Mouse (Mus musculus) CD4-positive, CD25-positive, alpha-beta regulatory T cell, adult 4 months (primary cell): Measurements from ENCODE around the gene Rtkn. TPM values are rescaled to one million over a fixed set of nuclear protein-coding genes. Genes with fewer than 3 reads are reported as not detected.

Experiments used
- ATAC-seq: one replicate; pipeline ENCODE4 v1.8.0; 2017
- polyA plus RNA-seq, 2 experiments: library from polyadenylated mRNA; unstranded; fragments of 100-300 nt; shearing (Covaris generic); gene quantifications; one replicate each; pipeline ENCODE4 v1.2.1; 2017

Rtkn gene
- polyA plus RNA-seq, 2 experiments from 2014 or later, result 0.49 TPM; not detected in 1

GRCm38 (mm10) chr6:83172240-83172920 is 37.1 kb downstream of the Rtkn start:
- ATAC-seq, result no peak

DNA sequence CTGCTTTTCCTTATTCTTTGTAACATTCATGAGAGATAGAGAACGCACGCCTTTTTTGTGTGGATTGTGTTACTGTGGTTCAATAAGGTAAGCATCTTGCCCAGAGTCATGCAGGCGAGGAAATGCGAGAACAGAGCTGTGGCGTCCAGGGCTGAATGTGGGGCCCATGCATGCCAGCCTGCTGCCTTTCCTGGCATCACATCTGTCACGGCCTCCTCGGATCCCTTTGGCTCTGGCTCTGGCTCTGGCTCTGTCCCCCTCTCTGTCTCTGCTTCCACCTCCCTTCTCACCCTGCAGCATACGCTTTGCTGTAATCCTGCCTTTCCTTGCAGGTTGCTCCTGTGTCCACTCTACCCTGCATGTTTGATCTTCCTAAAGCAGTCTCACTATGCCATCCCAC is 40.7 kb downstream of the Rtkn start:
- ATAC-seq, result no peak

DNA sequence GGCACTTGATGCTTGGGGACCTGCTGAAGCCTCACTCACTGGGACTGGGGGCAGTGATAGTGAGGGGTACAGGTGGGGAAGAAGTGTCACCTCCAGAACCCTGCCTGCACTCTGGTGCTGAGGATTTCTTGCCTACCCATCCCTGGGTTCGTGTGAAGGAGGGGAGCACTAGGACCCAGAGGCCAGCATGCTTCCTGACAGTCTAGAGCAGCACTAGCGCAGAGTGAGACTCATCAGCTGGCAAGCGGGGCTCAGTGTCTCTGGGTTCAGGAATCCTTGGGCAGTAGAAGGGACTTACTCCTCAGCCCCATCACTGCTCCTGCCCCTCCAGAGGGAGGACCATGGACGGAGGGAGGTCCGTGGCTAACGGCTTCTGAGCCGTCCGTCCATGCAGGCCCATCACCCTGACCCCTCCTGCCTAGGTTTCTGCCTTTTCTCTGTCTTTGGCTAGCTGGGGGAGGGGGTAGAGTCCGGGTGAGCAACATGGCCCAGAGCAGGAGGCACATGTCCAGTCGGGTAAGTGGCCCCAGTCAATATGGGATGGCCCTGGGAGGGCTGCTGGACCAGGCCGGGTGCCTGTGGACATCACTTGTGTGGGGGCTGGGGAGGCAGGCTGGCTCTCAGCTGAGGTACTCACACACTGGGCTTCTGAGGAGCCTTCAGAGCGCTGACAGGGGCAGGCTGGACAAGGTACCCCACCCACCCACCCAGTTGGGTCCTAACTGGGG is 44.3 kb downstream of the Rtkn start:
- ATAC-seq, result no peak

DNA sequence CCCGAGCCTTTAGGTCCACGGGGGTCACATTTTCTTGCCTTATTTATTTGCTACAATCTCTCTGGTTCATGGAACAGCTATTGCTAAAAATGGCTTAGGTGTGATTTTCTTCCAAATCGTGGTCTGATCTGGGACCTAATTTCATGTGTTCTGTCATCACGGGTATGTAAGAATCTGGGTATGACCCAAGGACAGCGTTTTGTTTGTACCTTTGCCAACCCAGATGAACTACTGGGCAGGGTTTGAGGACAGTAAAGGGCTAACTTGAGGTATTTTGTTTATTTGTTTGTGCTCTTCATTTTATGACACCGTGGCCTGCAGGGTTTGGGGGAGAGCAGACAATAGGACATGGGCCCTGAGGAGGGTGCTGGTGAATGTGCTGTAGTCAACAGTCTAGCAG is 45.3 kb downstream of the Rtkn start:
- ATAC-seq, result no peak

DNA sequence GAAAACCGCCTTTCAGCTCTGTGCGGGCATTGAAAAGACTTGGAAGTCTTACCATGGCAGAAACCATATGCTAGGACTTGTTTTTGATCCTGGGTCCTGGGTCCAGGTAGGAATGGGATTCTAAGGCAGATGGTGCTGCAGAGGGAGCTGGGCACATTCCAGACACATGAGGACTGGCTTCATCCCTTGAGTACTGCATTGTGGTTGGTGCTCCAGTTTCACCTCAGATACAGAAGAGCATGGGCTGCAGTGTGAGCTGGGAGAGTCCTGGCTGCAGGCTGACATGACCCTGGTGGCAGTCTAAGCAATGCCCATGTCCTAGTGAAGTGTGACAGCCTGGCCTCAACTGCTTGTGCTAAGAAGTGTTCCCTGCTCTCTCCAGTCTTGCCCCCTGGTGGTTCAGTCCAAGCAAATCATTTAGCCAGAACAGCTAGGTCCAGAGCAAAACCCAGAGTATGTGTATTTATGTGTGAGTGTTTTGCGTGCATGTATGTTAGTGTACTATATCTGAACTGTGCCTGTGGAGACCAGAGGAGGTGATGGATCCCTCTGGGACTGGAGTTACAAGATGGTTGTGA is 49.7 kb downstream of the Rtkn start:
- ATAC-seq, result no peak

DNA sequence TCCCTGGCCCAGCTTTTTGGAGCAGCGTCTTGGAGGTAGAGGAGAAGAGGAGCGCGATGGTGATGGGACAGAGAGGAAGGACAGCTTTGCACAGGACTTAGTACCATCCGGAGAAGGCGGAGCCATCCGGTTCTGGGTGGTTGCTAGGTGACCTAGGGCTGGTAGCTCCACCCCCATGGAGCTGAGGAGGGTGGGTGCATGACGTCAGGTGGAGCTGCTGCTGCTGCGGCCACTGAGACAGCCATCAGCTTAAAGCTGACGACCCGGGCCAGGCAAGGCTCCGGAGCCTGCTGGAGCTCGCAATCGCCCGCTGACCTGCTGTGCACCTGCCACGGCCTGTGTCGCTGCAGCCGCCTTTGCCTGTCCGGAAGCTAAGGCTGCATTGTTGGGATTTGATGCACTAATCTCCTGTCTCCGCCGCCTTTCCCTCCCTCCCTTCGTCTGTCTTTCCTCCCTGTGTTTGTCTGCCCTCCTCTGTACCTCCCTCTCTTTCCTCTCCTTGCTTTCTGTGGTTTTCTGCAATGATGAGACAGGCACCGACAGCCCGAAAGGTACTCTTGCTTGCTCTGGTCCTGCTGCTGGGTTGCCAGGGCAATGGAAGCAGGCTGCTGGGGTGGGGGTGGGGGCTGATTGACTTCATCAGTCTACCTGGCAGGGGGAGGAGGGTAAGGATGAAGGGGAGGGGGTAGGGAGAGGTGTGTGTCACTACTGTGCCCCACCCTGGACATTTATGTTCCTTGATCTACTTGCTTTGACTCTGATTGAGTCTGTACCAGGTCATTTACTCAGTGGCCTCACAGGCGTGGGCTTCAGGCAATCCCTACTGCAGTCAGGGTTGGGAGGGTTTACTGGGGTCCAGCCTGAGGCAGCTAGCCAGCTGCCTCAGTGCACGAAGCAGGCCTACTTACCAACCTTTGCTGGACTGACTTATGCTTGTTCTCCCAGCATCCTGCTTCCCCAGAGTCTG is 50.9 kb downstream of the Rtkn start:
- ATAC-seq, result peak; percentile 70

GRCm38 (mm10) chr6:83186946-83187345 is 51.7 kb downstream of the Rtkn start:
- no peak for ATAC-seq

GRCm38 (mm10) chr6:83193571-83193970 is 58.3 kb downstream of the Rtkn start:
- ATAC-seq, result no peak

GRCm38 (mm10) chr6:83197345-83198004 is 62.2 kb downstream of the Rtkn start:
- ATAC-seq, result no peak

Other genes with a start within 250 kb of the Rtkn start
- 1 to 10 TPM; 2.3 to 3.1 TPM for gene Sema4f, start 195.7 kb upstream of the Rtkn start, polyA plus RNA-seq
- gene M1ap, start 188.6 kb upstream of the Rtkn start, polyA plus RNA-seq, result 1 to 10 TPM in 1 of 2 experiments, under 1 TPM in 1; 0.94 to 1.4 TPM
- 100 to 1,000 TPM in 1 of 2 experiments, 10 to 100 TPM in 1; 31.8 to 115 TPM for gene Dok1, start 102.0 kb upstream of the Rtkn start, polyA plus RNA-seq
- 1 to 10 TPM in 1 of 2 experiments, not detected in 1; 1.8 TPM for gene Loxl3, start 101.3 kb upstream of the Rtkn start, polyA plus RNA-seq
- 100 to 1,000 TPM; 424 to 552 TPM for gene Aup1, start 80.9 kb upstream of the Rtkn start, polyA plus RNA-seq
- gene Htra2, start 80.2 kb upstream of the Rtkn start, polyA plus RNA-seq, result 10 to 100 TPM; 27.3 to 37.9 TPM
- 1 to 10 TPM; 1.9 to 4.5 TPM for gene Dqx1, start 77.6 kb upstream of the Rtkn start, polyA plus RNA-seq
- gene Tlx2, start 65.2 kb upstream of the Rtkn start, polyA plus RNA-seq, result not detected
- 10 to 100 TPM; 42.5 to 49.3 TPM for gene Pcgf1, start 57.6 kb upstream of the Rtkn start, polyA plus RNA-seq
- gene Lbx2, start 49.1 kb upstream of the Rtkn start, polyA plus RNA-seq, result not detected
- 1 to 10 TPM in 1 of 2 experiments, under 1 TPM in 1; 0.82 to 2.2 TPM for gene Ccdc142, start 33.9 kb upstream of the Rtkn start, polyA plus RNA-seq
- gene Gm42688, start 33.8 kb upstream of the Rtkn start, polyA plus RNA-seq, result under 1 TPM; 0.67 to 0.68 TPM
- 10 to 100 TPM; 57.0 to 61.5 TPM for gene Mrpl53, start 26.4 kb upstream of the Rtkn start, polyA plus RNA-seq
- gene Mogs, start 20.0 kb upstream of the Rtkn start, polyA plus RNA-seq, result 10 to 100 TPM in 1 of 2 experiments, 1 to 10 TPM in 1; 6.5 to 16.0 TPM
- gene Wbp1, start 13.9 kb upstream of the Rtkn start, polyA plus RNA-seq, result 10 to 100 TPM; 20.4 to 23.6 TPM
- gene Ino80b, start 10.0 kb upstream of the Rtkn start, polyA plus RNA-seq, result 1 to 10 TPM in 1 of 2 experiments, under 1 TPM in 1; 0.56 to 3.3 TPM
- gene Wdr54, start 20.9 kb downstream of the Rtkn start, polyA plus RNA-seq, result 1 to 10 TPM in 1 of 2 experiments, not detected in 1; 2.1 TPM
- gene 1700003E16Rik, start 20.9 kb downstream of the Rtkn start, polyA plus RNA-seq, result not detected
- 10 to 100 TPM; 14.7 to 18.2 TPM for gene Dctn1, start 30.5 kb downstream of the Rtkn start, polyA plus RNA-seq
- 1 to 10 TPM in 1 of 2 experiments, under 1 TPM in 1; 0.75 to 1.1 TPM for gene Slc4a5, start 84.4 kb downstream of the Rtkn start, polyA plus RNA-seq
- gene Mthfd2, start 190.4 kb downstream of the Rtkn start, polyA plus RNA-seq, result 100 to 1,000 TPM; 128 TPM
- gene Mob1a, start 190.6 kb downstream of the Rtkn start, polyA plus RNA-seq, result 10 to 100 TPM; 48.6 to 70.3 TPM
- gene Bola3, start 213.7 kb downstream of the Rtkn start, polyA plus RNA-seq, result 10 to 100 TPM; 57.5 to 66.1 TPM